Mouse (Mus musculus) adipocyte (in vitro differentiated cells): Measurements from ENCODE around the gene Prdm16.

ENCODE experiments used
- DNase-seq: peaks from one replicate; pipeline ENCODE4 v3.0.0-alpha.2; 2016; ENCODE audit warnings: low spot score

The Prdm16 gene

DNA sequence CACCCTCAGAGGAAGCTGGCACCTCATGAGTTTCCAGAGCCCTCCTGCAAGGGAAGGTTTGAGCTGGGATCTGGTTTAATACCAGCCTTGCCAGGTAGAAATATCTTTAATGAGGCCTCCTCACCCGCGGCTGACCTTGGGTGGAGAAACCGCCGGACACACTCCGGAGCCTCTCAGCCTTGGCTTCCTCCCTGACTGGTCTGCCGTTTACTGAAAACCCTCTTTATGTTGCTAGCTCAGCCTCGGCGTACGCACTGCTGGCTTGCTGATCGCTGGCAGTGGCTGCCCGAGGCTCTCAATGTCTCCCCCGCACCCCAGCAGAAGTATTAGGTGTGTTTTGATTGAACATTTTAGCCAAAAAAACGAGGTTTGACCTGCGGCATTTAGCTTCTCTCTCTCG, 156.5 kb downstream of the Prdm16 start:
- no peak for DNase-seq

DNA sequence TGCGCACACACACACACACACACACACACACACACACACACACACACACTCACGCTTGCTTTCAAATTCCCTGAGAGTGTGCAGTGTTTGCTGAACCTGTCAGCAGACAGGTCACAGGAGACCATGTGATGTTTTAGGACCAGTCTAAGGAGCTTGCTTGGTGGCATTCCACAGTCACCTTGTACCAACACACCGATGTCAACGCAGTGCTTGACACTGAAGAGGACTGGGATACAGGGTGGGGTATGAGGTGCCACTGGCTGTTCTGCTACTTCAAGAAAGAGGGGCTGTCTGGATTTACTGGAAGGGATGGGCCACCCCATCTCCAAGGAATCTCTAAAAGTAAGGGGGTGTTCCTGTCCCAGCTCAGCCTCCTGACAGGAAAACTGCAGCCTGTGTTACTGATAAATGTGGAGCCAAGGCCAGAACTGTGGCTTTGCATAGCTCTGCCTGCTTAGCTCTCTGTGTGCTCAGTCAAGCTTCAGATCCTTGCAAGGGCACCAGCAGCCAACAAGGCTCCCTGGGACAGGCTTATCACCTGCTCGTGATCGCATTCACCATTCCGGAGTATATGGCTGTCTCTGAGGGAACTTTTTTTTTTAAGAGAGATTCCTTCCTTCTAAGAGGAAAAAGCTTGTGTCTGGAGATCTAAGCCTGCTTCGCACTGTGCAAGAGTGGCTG, 157.6 kb downstream of the Prdm16 start:
- no peak for DNase-seq

- DNase-seq: no peak
These were observed 162.9 kb downstream of the Prdm16 start for GRCm38 (mm10) chr4:154473571-154474307.

- DNase-seq: no peak
These were observed 164.1 kb downstream of the Prdm16 start for GRCm38 (mm10) chr4:154472569-154472968.

GRCm38 (mm10) chr4:154471447-154472101, 165.1 kb downstream of the Prdm16 start:
- DNase-seq: no peak

GRCm38 (mm10) chr4:154466305-154466704, 170.4 kb downstream of the Prdm16 start:
- DNase-seq: no peak

DNA sequence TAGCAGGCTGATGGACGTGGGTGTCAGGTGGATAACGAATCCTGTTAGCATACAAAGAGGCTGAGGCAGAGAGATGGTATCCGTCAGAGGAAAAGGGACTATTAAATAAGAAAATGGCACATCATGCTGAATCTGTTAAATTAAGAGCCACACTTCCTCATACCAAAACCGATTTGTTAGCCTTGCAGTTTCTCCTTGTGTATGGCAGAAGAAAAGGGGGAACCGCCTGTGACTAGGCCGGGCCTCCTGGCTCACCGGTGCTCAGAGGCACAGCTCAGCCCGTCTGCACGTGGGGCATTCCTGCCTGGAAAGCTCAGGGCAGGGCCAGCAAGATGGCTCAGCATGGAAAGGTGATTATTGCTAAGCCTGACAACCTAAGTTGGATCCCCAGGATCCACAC, 171.6 kb downstream of the Prdm16 start:
- DNase-seq: no peak

- no peak for DNase-seq
These were observed 176.7 kb downstream of the Prdm16 start for GRCm38 (mm10) chr4:154460021-154460420.

- peak; percentile 8 for DNase-seq
These were observed 178.9 kb downstream of the Prdm16 start for GRCm38 (mm10) chr4:154457756-154458155.

- no peak for DNase-seq
These were observed 180.3 kb downstream of the Prdm16 start for GRCm38 (mm10) chr4:154456265-154456822.

DNA sequence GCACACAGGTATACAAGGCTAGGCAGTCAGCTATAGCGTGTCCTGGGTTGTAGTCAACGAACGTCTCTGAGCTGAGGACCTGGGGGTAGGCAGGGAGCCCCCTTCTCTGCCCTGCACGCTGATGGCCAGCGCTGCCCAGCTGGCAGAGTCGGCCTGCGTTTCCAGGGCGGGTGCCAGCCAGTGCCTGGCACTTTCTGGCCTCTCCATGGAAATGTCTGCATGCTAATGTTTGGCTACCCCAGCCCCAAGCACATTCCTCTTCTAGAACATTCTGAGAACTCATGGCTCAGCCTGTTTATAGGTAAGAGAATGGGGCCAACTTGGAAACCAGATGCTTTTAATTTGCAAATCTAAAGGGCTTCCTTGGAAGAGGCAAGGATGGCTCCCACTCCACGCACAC, 186.2 kb downstream of the Prdm16 start:
- DNase-seq: no peak

GRCm38 (mm10) chr4:154450036-154450435, 186.6 kb downstream of the Prdm16 start:
- DNase-seq: no peak

DNA sequence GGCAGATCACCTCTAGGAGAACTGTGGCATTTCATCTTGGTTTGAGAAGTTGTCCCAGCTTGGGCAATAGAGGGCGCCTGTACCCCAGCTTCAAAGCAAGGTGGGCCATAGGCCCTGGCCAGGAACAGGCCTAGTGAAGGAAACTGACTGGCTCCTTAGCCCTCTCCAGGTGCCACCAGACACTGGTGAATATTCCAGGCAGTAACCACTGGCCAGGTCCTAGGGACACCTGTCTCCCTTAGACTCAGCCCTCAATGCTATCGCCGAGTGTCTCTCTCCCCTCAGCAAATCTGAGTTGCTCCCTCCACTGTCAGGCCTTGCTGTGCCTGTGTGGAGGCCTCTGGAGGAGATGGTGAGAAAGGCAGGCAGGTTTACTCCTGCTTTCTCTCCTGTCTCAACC, 187.3 kb downstream of the Prdm16 start:
- no peak for DNase-seq

GRCm38 (mm10) chr4:154445721-154446120, 191.0 kb downstream of the Prdm16 start:
- no peak for DNase-seq

- no peak for DNase-seq
These were observed 193.9 kb downstream of the Prdm16 start for GRCm38 (mm10) chr4:154442645-154443304.

GRCm38 (mm10) chr4:154439455-154440052, 197.1 kb downstream of the Prdm16 start:
- no peak for DNase-seq

DNA sequence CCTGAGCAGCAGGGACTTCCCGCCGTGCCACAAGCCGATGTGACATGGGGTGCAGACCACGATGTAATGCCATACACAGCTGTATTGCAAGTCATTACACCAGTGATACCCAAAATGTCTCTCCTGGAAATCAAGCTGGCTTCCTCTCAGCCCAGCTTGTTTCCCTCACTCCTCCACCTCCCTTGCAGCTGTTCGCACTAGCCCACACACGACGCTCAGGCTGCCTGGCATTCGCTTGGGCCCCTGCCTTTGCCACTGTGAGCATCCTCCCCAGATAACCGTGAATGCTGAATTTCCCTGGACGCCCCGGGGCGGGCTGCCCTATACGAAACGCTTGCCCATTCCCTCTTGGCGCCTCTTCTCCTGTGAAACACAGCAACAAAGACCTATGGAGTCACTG, 198.1 kb downstream of the Prdm16 start:
- no peak for DNase-seq

DNA sequence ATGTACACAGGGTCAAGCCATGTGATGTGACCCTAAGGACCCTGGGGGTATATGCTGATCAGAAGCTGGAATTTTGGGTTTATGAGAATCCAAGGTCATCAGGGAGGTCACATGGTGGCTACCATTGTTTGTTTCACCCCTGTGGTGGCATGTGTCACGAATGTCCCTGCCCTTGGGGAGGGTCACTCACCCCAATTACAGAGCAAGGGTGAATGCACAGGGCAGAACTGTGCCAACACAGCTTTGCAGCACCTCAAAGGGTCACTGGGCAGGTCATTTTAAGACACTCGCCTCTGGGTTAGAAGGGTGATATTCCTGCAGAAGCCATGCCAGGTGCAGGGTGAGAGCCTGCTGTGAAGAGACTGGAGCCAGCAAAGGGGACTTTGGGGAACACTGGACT, 206.9 kb downstream of the Prdm16 start:
- DNase-seq: no peak

DNA sequence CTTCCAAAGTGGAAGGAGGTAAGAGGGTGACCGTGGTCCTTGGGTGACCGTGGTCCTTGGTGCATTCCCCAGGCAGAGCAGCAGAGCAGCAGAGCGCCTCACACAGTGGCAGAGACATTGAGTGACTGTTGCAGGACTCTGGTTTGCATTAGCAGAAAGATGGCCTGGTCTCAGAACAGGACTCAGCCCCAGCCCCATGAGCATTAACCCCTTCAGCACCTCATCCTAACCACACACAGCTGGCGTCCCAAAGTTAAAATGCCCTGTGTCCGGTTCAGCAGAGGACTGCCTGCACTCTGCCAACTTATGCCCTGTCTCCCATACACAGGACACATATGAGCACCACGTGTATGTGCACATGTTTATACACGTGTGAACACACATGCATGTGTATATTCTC, 209.8 kb downstream of the Prdm16 start:
- DNase-seq: no peak

GRCm38 (mm10) chr4:154425284-154425683, 211.4 kb downstream of the Prdm16 start:
- DNase-seq: peak; percentile 5

DNA sequence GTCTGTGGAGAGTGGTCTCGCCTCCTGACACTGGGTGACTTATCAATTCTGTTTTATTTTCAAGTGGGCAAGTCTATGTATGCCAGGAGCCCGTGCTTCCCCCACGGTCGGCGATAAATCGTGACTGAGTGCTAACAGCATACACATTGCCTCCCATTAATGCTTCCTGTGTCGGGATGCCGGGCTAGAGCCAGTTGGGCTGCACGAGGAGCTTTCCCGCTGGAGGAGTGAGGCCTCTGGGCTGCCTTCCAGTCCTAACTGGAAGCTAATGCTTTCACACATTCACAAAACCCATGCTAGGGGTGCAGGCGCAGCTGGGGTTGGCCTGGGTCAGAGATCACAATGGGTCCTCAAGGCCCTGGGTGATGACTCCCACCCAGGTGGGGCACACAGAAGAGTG, 212.0 kb downstream of the Prdm16 start:
- DNase-seq: peak; percentile 16

DNA sequence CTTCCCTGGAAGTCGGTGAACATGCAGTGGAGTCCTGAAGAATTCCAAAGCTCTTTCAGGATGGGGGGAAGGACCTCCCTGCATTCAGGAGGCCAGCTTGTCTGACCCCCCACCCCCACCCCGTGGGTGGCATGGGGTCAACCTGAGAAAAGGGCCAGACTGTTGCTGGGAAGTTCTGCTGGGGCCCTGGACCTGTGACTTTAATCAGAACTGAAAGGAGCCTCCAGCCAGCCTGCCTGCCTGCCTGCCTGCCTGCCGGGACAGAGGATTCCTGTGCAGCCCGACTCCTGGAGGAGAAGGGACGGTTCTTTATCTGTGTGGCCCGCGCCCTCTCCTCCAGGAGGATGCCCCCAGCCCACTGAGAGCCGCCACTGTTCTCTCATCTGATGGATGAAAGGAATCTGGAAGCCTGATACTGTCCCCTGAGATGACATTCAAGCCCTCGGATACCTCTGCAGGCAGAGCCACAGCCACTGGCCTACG, 214.2 kb downstream of the Prdm16 start:
- DNase-seq: no peak
